Mouse (Mus musculus) liver, embryonic 15.5 days (tissue): ENCODE data around the gene Rgs6. TPM values are rescaled to one million over a fixed set of nuclear protein-coding genes. Genes with fewer than 3 reads are reported as not detected.

Experiments used
- ATAC-seq: fragments of 200-750 bp; cut with Nextera tagmentation; 2 replicates; pipeline ENCODE4 v1.8.0; 2017; ENCODE audit warnings: moderate number of reproducible peaks, mild to moderate bottlenecking, moderate library complexity; ENCODE audit not compliant: insufficient read depth
- H3K27ac ChIP-seq: fragments of 300-500 bp; sonication (generic); replicated peaks from 2 replicates; pipeline ENCODE4 v1.5.1; 2015; ENCODE audit warnings: mild to moderate bottlenecking, inconsistent platforms
- H3K27me3 ChIP-seq: fragments of 300-500 bp; sonication (generic); 2 replicates; pipeline ENCODE4 v1.6.1; 2015; ENCODE audit warnings: mild to moderate bottlenecking, inconsistent platforms
- H3K36me3 ChIP-seq: fragments of 300-500 bp; sonication (generic); replicated peaks from 2 replicates; pipeline ENCODE4 v1.6.1; 2015; ENCODE audit warnings: moderate library complexity, mild to moderate bottlenecking, inconsistent platforms
- H3K4me1 ChIP-seq: fragments of 300-500 bp; sonication (generic); replicated peaks from 2 replicates; pipeline ENCODE4 v1.6.1; 2015; ENCODE audit warnings: inconsistent platforms
- H3K4me2 ChIP-seq: fragments of 300-500 bp; sonication (generic); 2 replicates; pipeline ENCODE4 v1.6.1; 2015; ENCODE audit warnings: moderate library complexity, mild to moderate bottlenecking, inconsistent platforms
- H3K4me3 ChIP-seq: fragments of 300-500 bp; sonication (generic); replicated peaks from 2 replicates; pipeline ENCODE4 v1.5.1; 2015; ENCODE audit warnings: mild to moderate bottlenecking, inconsistent platforms
- H3K9ac ChIP-seq: fragments of 300-500 bp; sonication (generic); 2 replicates; pipeline ENCODE4 v1.6.1; 2015; ENCODE audit warnings: moderate library complexity, mild to moderate bottlenecking, inconsistent platforms
- H3K9me3 ChIP-seq: fragments of 300-500 bp; sonication (generic); replicated peaks from 2 replicates; pipeline ENCODE4 v1.6.1; 2016; ENCODE audit warnings: inconsistent platforms
- WGBS: fragments of 180-500 bp; shearing (Covaris S2); methylation state at CpG from one replicate; pipeline ENCODE4 v1.1.7; 2015; ENCODE audit warnings: mixed read lengths; ENCODE audit not compliant: insufficient replicate concordance; 5-methylcytosine and 5-hydroxymethylcytosine counted together
- polyA plus RNA-seq: library from polyadenylated mRNA; unstranded; fragments of >200 nt; fragmentation: Nextera tagmentation; extraction: Ambion mirVana; gene quantifications from 2 replicates; pipeline ENCODE4 v1.2.1, GENCODE M21; 2015

Rgs6 gene
- polyA plus RNA-seq, 1 experiment from 2014 or later: 0.10 TPM

- H3K27me3 ChIP-seq: no peaks in the 10 kb centered on the region
- H3K4me2 ChIP-seq: no peak overlapping the region
- H3K9me3 ChIP-seq: no peaks in the 10 kb centered on the region
- H3K4me1 ChIP-seq: no peaks in the 10 kb centered on the region
- H3K9ac ChIP-seq: no peak overlapping the region
- 65% methylated on average over 4 of the region's 4 CpGs for WGBS
- no peak for ATAC-seq
- no peak overlapping the region for H3K27ac ChIP-seq
- H3K4me3 ChIP-seq: no peak overlapping the region
- no peaks in the 10 kb centered on the region for H3K36me3 ChIP-seq
Measured at GRCm38 (mm10) chr12:83011056-83011565, 423.0 kb downstream of the Rgs6 start.

GRCm38 (mm10) chr12:83013918-83014691 lies 426.0 kb downstream of the Rgs6 start:
- no peaks in the 10 kb centered on the region for H3K4me1 ChIP-seq
- 28% methylated on average over 4 of the region's 4 CpGs for WGBS
- H3K9ac ChIP-seq: no peak overlapping the region
- no peak for ATAC-seq
- H3K36me3 ChIP-seq: no peaks in the 10 kb centered on the region
- no peaks in the 10 kb centered on the region for H3K9me3 ChIP-seq
- H3K27ac ChIP-seq: no peak overlapping the region
- H3K4me2 ChIP-seq: no peak overlapping the region
- no peak overlapping the region for H3K4me3 ChIP-seq
- no peaks in the 10 kb centered on the region for H3K27me3 ChIP-seq

GRCm38 (mm10) chr12:83014848-83015247 lies 426.8 kb downstream of the Rgs6 start:
- no peaks in the 10 kb centered on the region for H3K4me1 ChIP-seq
- WGBS: 13% methylated on average over 2 of the region's 2 CpGs
- H3K27me3 ChIP-seq: no peaks in the 10 kb centered on the region
- no peak overlapping the region for H3K4me2 ChIP-seq
- H3K27ac ChIP-seq: no peak overlapping the region
- H3K4me3 ChIP-seq: no peak overlapping the region
- no peaks in the 10 kb centered on the region for H3K9me3 ChIP-seq
- H3K9ac ChIP-seq: no peak overlapping the region
- H3K36me3 ChIP-seq: no peaks in the 10 kb centered on the region
- ATAC-seq: no peak

GRCm38 (mm10) chr12:83015366-83015765 lies 427.3 kb downstream of the Rgs6 start:
- Histone ChIP-seq H3K9me3 (no peaks in the 10 kb centered on the region), H3K36me3 (no peaks in the 10 kb centered on the region), H3K9ac (no peak overlapping the region), H3K27me3 (no peaks in the 10 kb centered on the region), H3K4me3 (no peak overlapping the region), H3K27ac (no peak overlapping the region), H3K4me1 (no peaks in the 10 kb centered on the region), H3K4me2 (no peak overlapping the region)
- 32% methylated on average over 5 of the region's 5 CpGs for WGBS
- ATAC-seq: no peak

- no peaks in the 10 kb centered on the region for H3K27me3 ChIP-seq
- H3K9me3 ChIP-seq: no peaks in the 10 kb centered on the region
- no peaks in the 10 kb centered on the region for H3K4me1 ChIP-seq
- ATAC-seq: no peak
- no peak overlapping the region for H3K27ac ChIP-seq
- 43% methylated on average over 6 of the region's 6 CpGs for WGBS
- no peak overlapping the region for H3K9ac ChIP-seq
- H3K36me3 ChIP-seq: no peaks in the 10 kb centered on the region
- no peak overlapping the region for H3K4me3 ChIP-seq
- H3K4me2 ChIP-seq: no peak overlapping the region
Measured at GRCm38 (mm10) chr12:83016486-83016885, 428.4 kb downstream of the Rgs6 start.

- H3K27me3 ChIP-seq: no peaks in the 10 kb centered on the region
- no peak overlapping the region for H3K9ac ChIP-seq
- no peak overlapping the region for H3K4me2 ChIP-seq
- H3K4me3 ChIP-seq: no peak overlapping the region
- H3K9me3 ChIP-seq: no peaks in the 10 kb centered on the region
- no peaks in the 10 kb centered on the region for H3K36me3 ChIP-seq
- ATAC-seq: no peak
- no peaks in the 10 kb centered on the region for H3K4me1 ChIP-seq
- WGBS: 3% methylated on average over 3 of the region's 3 CpGs
- no peak overlapping the region for H3K27ac ChIP-seq
Measured at GRCm38 (mm10) chr12:83018005-83018404, 429.9 kb downstream of the Rgs6 start.

GRCm38 (mm10) chr12:83026985-83027384 lies 438.9 kb downstream of the Rgs6 start:
- 16% methylated on average over 3 of the region's 3 CpGs for WGBS
- no peak for ATAC-seq

GRCm38 (mm10) chr12:83033171-83033835 lies 445.2 kb downstream of the Rgs6 start:
- Histone ChIP-seq H3K9ac (no peak overlapping the region), H3K4me1 (no peaks in the 10 kb centered on the region), H3K27me3 (no peaks in the 10 kb centered on the region), H3K36me3 (no peaks in the 10 kb centered on the region), H3K9me3 (no peaks in the 10 kb centered on the region), H3K27ac (no peak overlapping the region), H3K4me3 (no peak overlapping the region), H3K4me2 (no peak overlapping the region)
- whole genome bisulfite sequencing: 54% methylated on average over 7 of the region's 7 CpGs
- ATAC-seq: no peak

More at GRCm38 (mm10) chr12:83026985-83027384, 438.9 kb downstream of the Rgs6 start:
- Histone ChIP-seq H3K36me3 (no peaks in the 10 kb centered on the region), H3K4me3 (no peak overlapping the region), H3K4me2 (no peak overlapping the region), H3K27me3 (no peaks in the 10 kb centered on the region), H3K9me3 (no peaks in the 10 kb centered on the region), H3K4me1 (no peaks in the 10 kb centered on the region), H3K27ac (no peak overlapping the region), H3K9ac (no peak overlapping the region)

GRCm38 (mm10) chr12:83034859-83035569 lies 446.9 kb downstream of the Rgs6 start:
- Histone ChIP-seq H3K36me3 (no peaks in the 10 kb centered on the region), H3K4me3 (no peak overlapping the region), H3K27ac (no peak overlapping the region), H3K9ac (no peak overlapping the region), H3K4me1 (no peaks in the 10 kb centered on the region), H3K9me3 (no peaks in the 10 kb centered on the region), H3K4me2 (no peak overlapping the region), H3K27me3 (no peaks in the 10 kb centered on the region)
- 35% methylated on average over 3 of the region's 3 CpGs for WGBS
- no peak for ATAC-seq

GRCm38 (mm10) chr12:83037798-83038560 lies 449.9 kb downstream of the Rgs6 start:
- no peaks in the 10 kb centered on the region for H3K9me3 ChIP-seq
- H3K27ac ChIP-seq: no peak overlapping the region
- no peak overlapping the region for H3K4me3 ChIP-seq
- H3K4me2 ChIP-seq: no peak overlapping the region
- H3K4me1 ChIP-seq: no peaks in the 10 kb centered on the region
- H3K27me3 ChIP-seq: no peaks in the 10 kb centered on the region
- H3K9ac ChIP-seq: no peak overlapping the region
- 64% methylated on average over 25 of the region's 25 CpGs for WGBS
- no peak for ATAC-seq
- H3K36me3 ChIP-seq: no peaks in the 10 kb centered on the region
